16 mouse cellular contexts compared by ENCODE assay signal in the genomic region with DNA sequence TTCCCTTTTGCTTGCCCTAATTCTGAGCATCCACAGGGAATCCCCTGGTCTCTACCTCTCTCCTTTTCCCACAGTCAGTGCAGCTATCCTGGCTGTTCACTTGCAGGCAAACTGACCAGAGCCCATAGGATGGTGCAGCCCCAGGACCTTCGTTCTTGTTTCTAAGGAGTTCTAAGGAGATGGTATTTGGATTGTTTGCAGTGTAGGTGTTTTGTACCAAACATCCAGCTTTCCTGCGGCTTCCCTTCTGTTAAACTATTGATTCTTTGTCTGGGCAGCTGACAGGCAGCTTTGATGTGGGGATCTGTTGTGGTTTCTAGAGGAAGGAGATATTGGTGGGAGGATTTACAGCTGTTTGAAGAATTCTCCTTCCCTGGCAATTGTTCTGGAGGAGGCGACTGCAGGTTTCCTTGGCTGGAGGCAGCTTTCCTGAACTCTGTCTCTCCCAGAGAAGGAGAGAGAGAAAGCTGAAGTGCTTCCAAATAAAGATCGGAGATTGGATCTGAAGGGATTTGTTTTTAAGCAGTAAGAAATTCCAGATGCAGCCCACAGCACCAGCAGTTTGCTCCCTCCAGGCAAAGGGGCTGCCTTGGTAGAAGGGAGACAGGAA.
DNase-seq lines count a peak whose midpoint lies in the region; ATAC-seq and TF ChIP-seq lines count a peak whose summit lies in the region.
"Had no signal": no experiment of that assay in that cellular context is flagged by ENCODE, and none has a peak within 500 bp of the region (broad histone marks: within the 10 kb centered on the region; RNA-seq: fewer than 3 reads in every experiment).

No protein-coding gene starts in this region.

- no peak for TF ChIP-seq POLR2A in olfactory bulb, adult 2 months (IDR thresholded peaks at IDR 0.05; ENCODE audit: insufficient read depth, low read depth, low read length)

- no peaks in the 10 kb centered on the region for H3K27me3 ChIP-seq in forebrain, embryonic 12.5 days
- H3K27me3 ChIP-seq in forebrain, embryonic 16.5 days (replicated peaks; ENCODE audit: control insufficient read depth, insufficient read depth, low read length), result no peaks in the 10 kb centered on the region
- no peaks in the 10 kb centered on the region for H3K27me3 ChIP-seq in limb, embryonic 12.5 days
- H3K27me3 ChIP-seq in limb, embryonic 10.5 days (ENCODE audit: low read depth, poor library complexity, severe bottlenecking), result no peaks in the 10 kb centered on the region
- H3K27me3 ChIP-seq in hindbrain, postnatal 0 days (ENCODE audit: insufficient read depth, low read length), result no peaks in the 10 kb centered on the region
- H3K27me3 ChIP-seq: forebrain, embryonic 13.5 days had no signal

- no peak overlapping the region for H3K4me3 ChIP-seq in forebrain, embryonic 12.5 days (replicated peaks)
- H3K4me3 ChIP-seq in forebrain, embryonic 16.5 days (replicated peaks; ENCODE audit: low read length), result no peak overlapping the region
- H3K4me3 ChIP-seq in limb, embryonic 12.5 days (replicated peaks), result no peak overlapping the region
- H3K4me3 ChIP-seq in limb, embryonic 10.5 days, result no peak overlapping the region
- no peak overlapping the region for H3K4me3 ChIP-seq in hindbrain, postnatal 0 days (ENCODE audit: low read length)
- no peak overlapping the region for H3K4me3 ChIP-seq in olfactory bulb, adult 2 months (ENCODE audit: insufficient read depth, low read depth, low read length)
- H3K4me3 ChIP-seq: forebrain, embryonic 13.5 days had no signal

- no peak overlapping the region for H3K9ac ChIP-seq in forebrain, embryonic 12.5 days
- H3K9ac ChIP-seq in forebrain, embryonic 16.5 days (replicated peaks; ENCODE audit: low read depth, low read length), result no peak overlapping the region
- no peak overlapping the region for H3K9ac ChIP-seq in limb, embryonic 12.5 days (replicated peaks)
- H3K9ac ChIP-seq in hindbrain, postnatal 0 days (replicated peaks; ENCODE audit: low read length), result 0 out of 2 replicates have a peak overlapping the region, but pooled peaks have one; percentile 5
- H3K9ac ChIP-seq: forebrain, embryonic 13.5 days; liver, embryonic 14.5 days had no signal

- TF ChIP-seq CTCF in hindbrain, postnatal 0 days (IDR thresholded peaks at IDR 0.05; ENCODE audit: low read depth), result no peak
- TF ChIP-seq CTCF in olfactory bulb, adult 2 months (IDR thresholded peaks at IDR 0.05; ENCODE audit: insufficient read depth, low read depth, low read length), result no peak

- 0 out of 2 replicates have a peak overlapping the region, but pooled peaks have one; percentile 8 for H3K27ac ChIP-seq in forebrain, embryonic 12.5 days
- no peak overlapping the region for H3K27ac ChIP-seq in forebrain, embryonic 16.5 days (ENCODE audit: low read length)
- 0 out of 2 replicates have a peak overlapping the region, but pooled peaks have one; percentile 29 for H3K27ac ChIP-seq in limb, embryonic 12.5 days
- no peak overlapping the region for H3K27ac ChIP-seq in limb, embryonic 10.5 days
- no peak overlapping the region for H3K27ac ChIP-seq in hindbrain, postnatal 0 days
- peak overlapping the region; percentile 6; the same call in 1 of the 2 replicates for H3K27ac ChIP-seq in olfactory bulb, adult 2 months (ENCODE audit: insufficient read depth, low read depth, low read length)
- H3K27ac ChIP-seq: forebrain, embryonic 13.5 days; liver, embryonic 14.5 days had no signal

- DNase-seq in limb, embryonic 10.5 days (ENCODE audit: low spot score), result no peak
- no peak for DNase-seq in hindbrain, postnatal 0 days (ENCODE audit: low spot score)
- DNase-seq in spleen, postnatal 10 days (ENCODE audit: low spot score in 2 of 2), result no peak
- no peak for DNase-seq in frontal cortex, adult 2 months (ENCODE audit: extremely low spot score in 1 of 2, low spot score in 1 of 2)
- DNase-seq: adrenal gland, postnatal 25 days; cerebellum, adult 11 months; kidney, postnatal 4 days; thymus, adult 2 months had no signal

- H3K4me2 ChIP-seq in forebrain, embryonic 12.5 days, result no peak overlapping the region
- no peak overlapping the region for H3K4me2 ChIP-seq in forebrain, embryonic 16.5 days (ENCODE audit: low read length)
- H3K4me2 ChIP-seq in limb, embryonic 12.5 days, result peak overlapping the region; percentile 15
- no peak overlapping the region for H3K4me2 ChIP-seq in hindbrain, postnatal 0 days (ENCODE audit: low read depth, low read length)
- H3K4me2 ChIP-seq: forebrain, embryonic 13.5 days; heart, embryonic 11.5 days had no signal

- no peak for ATAC-seq in forebrain, embryonic 12.5 days (ENCODE audit: low FRiP score)
- ATAC-seq in forebrain, embryonic 16.5 days, result no peak
- no peak for ATAC-seq in limb, embryonic 12.5 days (ENCODE audit: insufficient number of reproducible peaks, insufficient read depth, low FRiP score, low TSS enrichment, low read depth)
- ATAC-seq in hindbrain, postnatal 0 days, result no peak
- ATAC-seq: forebrain, embryonic 13.5 days; intestine, embryonic 16.5 days had no signal

- peaks cover 17% of the 10 kb centered on the region for H3K4me1 ChIP-seq in forebrain, embryonic 12.5 days
- 0 out of 2 replicates have a peak, but pooled peaks cover 5% of the 10 kb centered on the region for H3K4me1 ChIP-seq in forebrain, embryonic 16.5 days (replicated peaks; ENCODE audit: control insufficient read depth, insufficient read depth, low read length)
- peaks cover 12% of the 10 kb centered on the region for H3K4me1 ChIP-seq in limb, embryonic 12.5 days (replicated peaks)
- peaks cover 8% of the 10 kb centered on the region for H3K4me1 ChIP-seq in limb, embryonic 10.5 days
- H3K4me1 ChIP-seq in hindbrain, postnatal 0 days (ENCODE audit: insufficient read depth, low read length), result peaks cover 13% of the 10 kb centered on the region
- H3K4me1 ChIP-seq in olfactory bulb, adult 2 months (ENCODE audit: control insufficient read depth, insufficient read depth, low read length), result peaks cover 1% of the 10 kb centered on the region

- H3K36me3 ChIP-seq in forebrain, embryonic 12.5 days (replicated peaks), result no peaks in the 10 kb centered on the region
- H3K36me3 ChIP-seq in forebrain, embryonic 16.5 days (ENCODE audit: control insufficient read depth, insufficient read depth), result no peaks in the 10 kb centered on the region
- no peaks in the 10 kb centered on the region for H3K36me3 ChIP-seq in limb, embryonic 12.5 days
- no peaks in the 10 kb centered on the region for H3K36me3 ChIP-seq in limb, embryonic 10.5 days
- H3K36me3 ChIP-seq in hindbrain, postnatal 0 days (ENCODE audit: insufficient read depth, low read length), result no peaks in the 10 kb centered on the region

- WGBS in forebrain, embryonic 12.5 days, result 15% methylated on average over 4 of the region's 4 CpGs
- 27% methylated on average over 4 of the region's 4 CpGs for WGBS in forebrain, embryonic 16.5 days
- 15% methylated on average over 4 of the region's 4 CpGs for WGBS in limb, embryonic 12.5 days
- 16% methylated on average over 4 of the region's 4 CpGs for WGBS in limb, embryonic 10.5 days
- WGBS in hindbrain, postnatal 0 days, result 11% methylated on average over 4 of the region's 4 CpGs
- WGBS in olfactory bulb, adult 2 months, result 42% methylated on average over 4 of the region's 4 CpGs

- no peaks in the 10 kb centered on the region for H3K9me3 ChIP-seq in forebrain, embryonic 12.5 days
- no peaks in the 10 kb centered on the region for H3K9me3 ChIP-seq in forebrain, embryonic 16.5 days (ENCODE audit: control insufficient read depth, low read length)
- H3K9me3 ChIP-seq in limb, embryonic 12.5 days, result no peaks in the 10 kb centered on the region
- no peaks in the 10 kb centered on the region for H3K9me3 ChIP-seq in limb, embryonic 10.5 days (replicated peaks)
- H3K9me3 ChIP-seq in hindbrain, postnatal 0 days (ENCODE audit: low read length), result no peaks in the 10 kb centered on the region
- H3K9me3 ChIP-seq: forebrain, embryonic 13.5 days had no signal

Comparison
In these comparisons a context has a peak if more than half of its experiments do, and no peak if none do; other contexts are left out.
1. H3K27ac ChIP-seq: peak in forebrain, embryonic 12.5 days (single experiment), limb, embryonic 12.5 days (single experiment) and olfactory bulb, adult 2 months (single experiment); none in forebrain, embryonic 16.5 days (single experiment), limb, embryonic 10.5 days (single experiment) and hindbrain, postnatal 0 days (single experiment).